Mouse (Mus musculus): ENCODE measurements at regions not wholly inside any gene's neighbourhood (a gene's known extent, or its start where the extent isn't known, plus 50 kb on each side); places are given as distances from the start of the nearest gene placed in this dataset.

GRCm38 (mm10) chr6:67887586-67887985 lies 352.0 kb upstream of the Tacstd2 start:
- TF ChIP-seq CTCF (IDR thresholded peaks at IDR 0.05; ENCODE audit: low read depth, low read length) = no peak
- no peak for TF ChIP-seq EP300 (IDR thresholded peaks at IDR 0.05; ENCODE audit: insufficient read depth, low read depth, low read length)
- TF ChIP-seq POLR2A (IDR thresholded peaks at IDR 0.05; ENCODE audit: insufficient read depth, low read length) = no peak
